Mouse (Mus musculus) liver (tissue): ENCODE measurements around the gene Slc1a7.

Experiments used
- DNase-seq: peaks from one replicate; pipeline ENCODE4 v3.0.0-alpha.2; 2020; ENCODE audit warnings: mixed read lengths

The Slc1a7 gene

DNA sequence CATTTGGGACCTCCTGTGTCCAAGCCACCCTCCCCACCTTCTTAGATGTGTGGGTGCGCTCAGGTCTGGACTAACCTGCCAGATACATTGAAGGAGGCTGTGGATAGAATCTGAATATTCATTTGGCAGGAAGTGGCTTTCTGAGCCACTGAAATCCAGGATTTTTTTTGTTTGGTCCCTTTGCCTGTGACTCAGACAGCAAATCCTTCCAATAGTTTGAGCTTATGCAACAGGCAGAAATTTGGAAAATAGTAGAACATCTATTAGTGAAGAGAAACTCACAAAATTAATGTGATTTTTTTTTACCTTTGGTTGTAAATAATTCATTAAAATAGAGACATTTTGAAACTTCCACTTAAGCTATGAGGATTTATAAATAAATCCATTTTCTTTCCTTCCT lies 3.0 kb downstream of the Slc1a7 start:
- no peak for DNase-seq

DNA sequence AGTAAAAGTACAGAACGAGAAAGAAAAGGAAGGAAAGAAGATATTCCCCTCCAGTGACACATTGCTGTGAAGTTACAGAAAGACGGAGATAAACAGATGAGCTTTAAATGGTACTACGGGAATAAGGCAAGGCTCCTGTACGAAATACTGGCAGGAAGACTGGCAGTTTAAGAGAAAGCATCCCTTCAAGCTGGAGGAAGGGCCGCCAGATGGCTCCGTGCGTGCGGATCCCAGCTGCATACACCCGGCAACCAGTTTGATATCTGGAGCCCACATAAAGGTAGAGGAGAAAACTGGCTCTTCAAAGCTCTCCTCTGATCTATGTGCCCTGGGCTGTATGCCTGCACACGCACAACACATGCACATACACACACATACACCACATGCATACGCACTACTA lies 6.4 kb downstream of the Slc1a7 start:
- DNase-seq = no peak

DNA sequence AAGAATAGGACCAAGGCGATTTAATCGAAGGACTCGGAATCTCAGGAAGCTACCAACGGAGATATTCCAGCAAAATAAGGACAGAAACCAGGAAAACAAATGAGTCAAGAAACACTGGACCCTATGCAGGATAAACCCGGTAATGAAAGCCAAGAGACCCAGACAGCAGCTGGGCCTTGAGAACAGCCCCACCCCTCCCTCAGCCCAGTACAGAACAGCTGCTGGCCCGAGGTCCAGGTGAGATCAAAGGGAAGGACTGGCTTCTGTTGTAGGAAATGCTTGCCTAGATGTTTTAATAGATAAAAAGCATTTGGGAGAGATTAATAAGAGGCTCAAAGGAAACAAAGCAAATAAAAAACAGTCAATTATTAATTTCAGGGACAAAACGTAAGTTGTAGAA lies 6.9 kb downstream of the Slc1a7 start:
- DNase-seq = no peak

DNA sequence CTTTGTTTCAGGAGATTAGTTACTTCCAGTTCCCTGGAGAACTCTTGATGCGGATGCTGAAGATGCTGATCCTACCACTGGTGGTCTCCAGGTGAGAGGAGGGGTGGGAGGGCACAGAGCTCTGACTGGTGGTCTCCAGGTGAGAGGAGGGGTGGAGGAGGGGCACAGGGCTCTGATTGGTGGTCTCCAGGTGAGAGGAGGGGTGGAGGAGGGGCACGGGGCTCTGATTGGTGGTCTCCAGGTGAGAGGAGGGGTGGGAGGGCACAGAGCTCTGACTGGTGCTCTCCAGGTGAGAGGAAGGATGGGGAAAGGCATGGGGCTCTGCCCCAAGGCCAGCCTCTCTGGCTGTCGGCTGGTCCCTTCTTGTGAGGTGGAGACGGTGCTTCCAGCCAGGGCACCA lies 9.5 kb downstream of the Slc1a7 start:
- no peak for DNase-seq

DNA sequence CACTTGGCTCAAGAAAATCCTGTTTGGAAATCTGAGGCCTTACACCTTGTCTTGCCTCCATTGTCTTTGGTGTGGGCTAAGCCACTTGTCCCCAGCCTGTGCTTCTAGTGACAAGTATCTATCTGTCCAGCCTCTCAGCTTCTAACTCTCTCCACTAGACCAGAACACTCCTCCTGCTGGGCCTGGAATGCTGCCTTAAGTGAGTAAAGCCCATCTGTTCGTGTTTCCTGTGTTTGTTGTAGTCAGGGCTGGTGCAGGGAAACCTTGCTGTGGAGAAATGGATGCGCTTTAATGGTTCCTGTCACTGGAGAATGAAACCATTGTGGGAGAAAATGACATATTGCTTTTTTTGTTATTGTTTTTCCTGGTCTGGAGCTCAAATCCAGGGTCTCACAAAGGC lies 11.4 kb downstream of the Slc1a7 start:
- DNase-seq = no peak

DNA sequence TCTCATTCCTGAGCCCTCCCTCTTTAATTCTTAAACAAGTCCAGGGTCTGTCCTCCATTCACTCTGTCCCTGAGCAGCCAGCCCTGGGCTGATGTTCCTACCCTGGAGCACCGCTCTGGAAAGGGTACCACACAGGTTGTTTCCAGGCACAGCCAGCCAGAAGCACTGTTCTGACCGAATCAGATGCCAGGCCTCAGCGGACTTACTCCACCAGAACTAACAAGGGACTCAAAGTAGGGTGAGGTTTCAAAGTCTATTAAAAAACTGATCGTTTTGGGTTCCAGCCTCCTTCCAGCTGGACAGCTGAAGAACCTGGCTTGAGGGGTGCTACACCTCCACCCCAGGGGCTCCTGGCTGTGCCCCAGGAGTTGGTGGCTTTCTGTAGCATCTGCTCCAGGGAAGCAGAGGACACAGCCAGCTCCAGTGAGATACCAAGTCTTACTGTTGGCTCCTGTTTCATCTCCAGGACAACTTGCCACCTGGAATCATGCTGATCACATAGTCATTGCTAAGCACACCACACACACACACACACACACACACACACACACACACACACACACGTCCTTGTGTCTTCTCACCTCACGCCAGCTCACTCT lies 12.0 kb downstream of the Slc1a7 start:
- no peak for DNase-seq

DNA sequence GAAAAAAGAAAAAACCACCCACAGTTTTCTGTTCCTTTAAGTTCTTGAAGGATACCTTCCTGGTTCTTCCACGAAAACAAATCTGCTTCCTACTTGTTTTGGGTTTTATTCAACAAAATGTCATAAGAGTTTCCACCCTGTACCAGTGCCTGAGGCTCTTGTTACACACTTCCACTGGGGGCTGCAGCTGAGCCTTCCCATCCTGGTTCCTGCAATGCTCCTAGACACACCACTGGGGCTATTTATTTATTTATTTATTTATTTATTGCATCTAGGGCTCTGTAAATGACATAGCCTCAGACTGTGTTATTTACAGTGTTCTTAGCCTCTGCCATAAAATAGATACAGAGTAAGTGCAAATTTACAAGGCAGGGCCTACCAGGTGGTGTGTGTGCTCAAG lies 15.6 kb downstream of the Slc1a7 start:
- DNase-seq = no peak

DNA sequence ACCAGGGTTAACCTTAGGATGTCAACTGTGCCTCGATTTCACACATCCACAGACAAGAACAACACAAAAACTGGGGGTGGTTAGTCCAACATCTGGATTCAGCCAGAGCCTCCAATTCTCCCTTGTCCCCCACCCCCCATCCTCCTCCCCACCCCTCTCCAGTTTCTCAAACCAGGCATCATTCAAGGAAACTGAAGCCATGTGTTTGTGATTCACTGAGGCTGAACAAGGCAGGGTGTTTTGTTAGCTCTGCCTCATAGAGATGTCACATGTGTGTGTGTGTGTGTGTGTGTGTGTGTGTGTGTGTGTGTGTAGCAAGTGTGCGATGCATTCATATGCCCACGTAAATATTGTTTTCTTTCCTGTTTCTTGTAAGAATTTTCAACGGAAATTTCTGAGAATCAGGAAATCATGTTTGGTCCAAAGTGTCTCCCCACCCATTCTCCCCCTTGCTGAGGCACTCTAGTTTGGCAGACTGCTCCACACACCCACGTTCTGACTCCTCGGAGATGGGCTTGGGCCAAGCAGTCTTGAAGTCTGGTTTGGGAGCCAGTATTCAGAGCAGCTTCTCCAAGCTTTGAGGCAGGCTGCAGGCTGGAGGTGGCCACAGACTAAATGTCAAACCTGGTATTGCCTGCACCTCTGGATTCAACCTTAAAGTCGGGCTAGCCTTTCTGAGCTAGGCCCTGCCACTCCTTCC lies 16.3 kb downstream of the Slc1a7 start:
- DNase-seq = no peak

DNA sequence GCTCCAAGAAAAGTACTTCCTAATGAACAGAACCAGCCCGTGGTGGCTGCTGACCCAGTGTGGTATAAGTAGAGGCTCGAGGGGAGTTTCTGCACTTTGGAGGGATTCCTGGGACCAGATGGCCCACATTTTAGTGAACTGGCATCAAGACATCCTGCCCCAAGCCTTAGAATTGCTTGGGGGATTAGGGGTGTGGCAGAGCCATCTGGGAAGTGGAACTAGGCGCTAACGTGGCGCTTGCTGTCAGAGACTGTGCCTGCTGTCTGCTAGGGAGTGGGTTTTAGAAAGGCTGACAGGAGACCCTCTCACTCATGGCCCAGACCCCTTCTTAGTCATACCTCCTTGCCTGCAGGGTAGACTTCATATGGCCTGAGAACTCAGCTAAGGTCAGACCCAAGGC lies 17.7 kb downstream of the Slc1a7 start:
- no peak for DNase-seq

DNA sequence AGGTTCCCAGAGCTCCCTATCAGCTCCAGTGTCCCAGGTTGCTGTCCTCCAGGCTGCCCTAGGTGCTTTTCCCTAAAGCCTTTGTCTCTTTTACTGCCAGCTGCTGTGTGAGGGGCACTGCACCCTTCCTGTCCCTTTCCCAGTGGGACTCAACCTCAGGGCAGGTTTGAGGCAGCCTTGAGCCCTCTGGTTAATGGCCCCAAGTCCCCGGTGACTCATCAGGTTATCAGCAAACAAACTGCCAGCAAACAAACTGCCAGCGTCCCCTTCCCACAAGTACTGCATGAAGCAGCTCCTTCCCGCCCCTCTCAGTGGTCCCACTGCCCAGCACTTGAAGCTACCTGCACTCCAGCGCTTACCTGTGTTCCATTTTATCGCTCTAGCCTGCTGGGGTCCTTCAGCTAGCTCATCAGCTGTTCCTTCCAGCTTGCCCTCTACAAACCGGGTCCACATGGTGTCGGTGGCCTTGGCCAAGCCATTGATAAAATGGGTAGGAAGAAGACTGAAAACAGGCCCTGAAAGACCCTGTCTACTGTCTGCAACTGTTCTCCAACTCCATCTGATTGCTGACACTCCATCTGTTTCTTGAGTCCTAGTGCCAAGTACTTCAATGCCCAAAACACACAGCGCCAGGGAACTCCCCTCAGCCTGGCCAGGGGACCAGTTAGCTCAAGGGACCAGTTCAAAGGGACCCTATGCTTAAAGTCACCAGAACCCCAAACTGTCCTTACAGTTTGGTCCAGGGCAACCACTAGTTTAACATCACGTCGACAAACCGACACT lies 18.4 kb downstream of the Slc1a7 start:
- DNase-seq = no peak

DNA sequence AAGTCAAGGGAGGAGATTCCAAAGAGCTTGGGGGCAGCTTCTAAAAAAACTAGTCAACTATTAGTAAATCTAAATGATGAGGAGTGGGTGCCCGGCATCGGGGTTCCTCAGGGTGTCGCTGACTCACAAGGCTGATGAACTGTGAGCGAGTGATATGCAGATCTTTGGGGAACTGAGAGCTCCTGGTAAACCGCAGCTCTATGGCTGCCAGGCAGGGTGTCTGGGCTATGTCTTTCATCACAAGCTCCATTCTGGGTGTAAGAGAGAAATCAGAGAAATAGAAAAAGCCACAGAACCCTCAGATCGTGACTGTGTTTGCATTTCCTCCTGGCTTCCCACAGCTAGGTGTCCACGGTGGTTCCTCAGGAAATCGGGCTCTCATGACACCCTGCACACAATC lies 20.8 kb downstream of the Slc1a7 start:
- DNase-seq = no peak

DNA sequence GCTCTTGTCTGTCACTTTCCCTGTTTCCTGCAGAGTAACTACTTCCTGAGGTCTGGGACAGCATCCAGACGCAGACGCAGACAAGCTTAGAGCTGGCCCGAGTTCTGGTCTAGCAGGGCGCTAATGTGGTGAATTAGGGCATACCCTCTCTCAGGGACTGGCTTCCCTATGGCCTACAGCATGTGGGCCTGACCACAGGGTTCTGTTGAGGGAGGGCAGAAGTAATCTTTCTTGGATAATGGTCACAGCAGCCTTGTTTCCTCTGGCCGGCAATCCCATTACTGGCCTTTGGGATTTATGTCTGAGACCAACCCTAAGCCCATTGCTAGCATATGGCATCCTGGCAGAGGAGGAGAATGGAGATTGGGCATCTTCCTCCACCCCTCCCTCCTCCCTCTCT lies 22.7 kb downstream of the Slc1a7 start:
- no peak for DNase-seq

DNA sequence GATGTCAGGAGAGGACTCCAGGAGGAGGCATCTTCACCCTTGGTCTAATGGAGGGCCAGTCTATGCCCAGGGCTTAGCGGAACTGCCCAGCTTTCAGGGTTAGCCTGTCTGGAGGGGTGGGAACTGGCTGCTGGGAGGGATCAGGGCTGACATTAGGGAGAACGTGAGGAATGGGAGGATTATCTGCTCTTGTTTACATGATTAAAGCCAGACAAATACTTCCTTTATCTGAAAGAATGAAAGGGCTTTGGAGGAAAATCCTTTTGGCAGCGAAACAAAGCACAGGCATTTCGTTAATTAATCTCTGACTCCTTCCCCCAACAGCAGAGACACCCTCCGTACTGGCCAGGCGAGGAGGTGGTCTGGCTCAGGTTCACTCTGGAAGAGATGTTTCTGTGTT lies 23.7 kb downstream of the Slc1a7 start:
- no peak for DNase-seq

DNA sequence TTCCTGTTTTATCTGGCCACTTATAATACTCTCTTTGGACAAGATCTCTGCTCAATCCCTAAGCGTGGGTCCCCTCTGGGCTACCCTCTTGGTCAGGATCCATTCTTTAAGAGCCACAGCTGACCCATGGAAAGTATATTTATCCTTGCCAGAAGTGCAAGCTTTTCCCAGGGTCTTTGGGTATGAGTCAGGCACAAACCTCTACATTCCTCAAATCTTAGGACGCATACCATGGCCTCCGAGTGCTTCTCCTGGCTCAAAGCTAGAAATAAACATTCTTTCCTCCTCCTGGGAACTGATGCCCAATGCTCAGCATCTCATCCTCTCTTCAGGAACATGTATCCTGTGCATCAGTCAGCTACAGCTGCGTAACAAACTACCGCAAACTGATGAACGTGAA lies 26.9 kb downstream of the Slc1a7 start:
- DNase-seq = no peak

DNA sequence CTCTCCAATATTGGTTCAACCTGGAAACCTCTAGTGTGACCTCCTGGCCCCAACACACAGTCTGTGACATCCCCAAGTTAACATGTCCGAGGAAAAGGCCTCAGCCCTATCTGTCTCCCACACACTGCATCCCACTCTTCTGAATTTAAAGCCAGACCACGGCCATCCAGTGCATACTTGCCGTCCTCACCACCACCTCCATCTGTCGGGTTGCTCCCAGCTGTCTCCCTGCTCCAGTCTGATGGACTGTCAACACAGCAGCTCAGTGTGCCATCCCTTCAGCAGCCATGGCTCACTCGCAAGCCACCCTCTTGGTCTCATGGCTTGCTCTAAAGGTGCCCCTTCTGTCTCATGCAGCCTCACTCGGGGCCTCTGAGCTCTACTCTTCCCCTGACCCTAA lies 27.6 kb downstream of the Slc1a7 start:
- no peak for DNase-seq

DNA sequence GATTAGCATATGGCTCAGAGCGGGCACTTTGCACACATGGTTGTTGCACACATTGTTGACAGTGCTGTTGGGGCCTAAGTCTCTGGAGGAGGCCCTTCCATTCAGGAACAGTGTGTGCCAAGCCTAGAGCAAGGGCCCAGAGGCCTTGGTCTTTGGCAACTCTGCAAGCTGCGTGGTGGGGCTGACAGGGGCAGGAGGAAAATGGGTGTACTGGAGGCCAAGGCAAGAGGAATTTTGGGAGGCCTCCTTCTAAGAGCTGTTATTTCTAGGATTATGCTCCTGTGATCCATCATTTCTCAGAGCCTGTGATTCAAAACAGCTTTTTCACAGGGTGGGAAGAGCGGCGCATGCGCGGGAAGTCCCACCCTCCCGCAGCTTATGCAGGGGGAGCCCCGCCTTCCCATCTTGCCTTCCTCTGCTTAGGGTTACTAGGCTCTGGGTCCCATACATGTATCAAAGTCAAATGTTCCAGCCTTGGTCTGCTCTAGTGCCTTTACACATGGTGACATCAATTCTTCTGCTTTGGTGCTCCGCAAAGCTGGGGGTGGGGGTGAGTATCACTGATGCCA lies 28.4 kb downstream of the Slc1a7 start:
- DNase-seq = no peak

DNA sequence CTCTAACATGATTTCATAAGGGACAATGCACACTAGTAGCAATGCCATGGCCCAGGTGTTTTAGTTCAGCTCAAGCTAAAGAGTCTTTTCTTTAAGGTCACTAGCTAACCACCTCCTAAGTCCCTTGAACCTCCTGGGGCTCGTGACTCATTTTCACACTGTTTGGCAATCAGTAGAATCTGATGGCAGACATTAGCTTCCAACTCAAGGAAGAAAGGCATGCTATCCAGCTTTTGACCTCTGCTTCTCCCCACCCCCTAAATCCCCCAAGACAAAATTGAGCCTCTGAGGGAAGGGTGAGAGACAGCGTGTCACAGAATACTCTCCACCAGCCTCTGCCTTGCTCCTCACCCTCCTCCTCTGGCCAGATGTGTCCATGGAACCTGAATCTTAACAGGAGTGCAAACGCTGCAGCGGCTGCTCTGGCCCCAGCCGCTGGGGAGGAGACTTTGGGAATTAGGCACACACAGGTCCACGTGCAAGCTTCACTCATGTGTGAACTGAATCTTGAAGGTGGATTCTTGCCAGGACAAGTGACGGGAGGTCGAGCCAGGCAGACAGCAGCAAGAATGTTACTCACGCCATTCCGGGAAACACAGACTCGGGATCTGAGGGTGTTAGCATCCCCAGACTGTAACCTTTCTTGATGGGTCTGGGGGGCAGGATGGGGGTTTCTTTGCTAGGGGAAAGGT lies 30.7 kb downstream of the Slc1a7 start:
- no peak for DNase-seq

DNA sequence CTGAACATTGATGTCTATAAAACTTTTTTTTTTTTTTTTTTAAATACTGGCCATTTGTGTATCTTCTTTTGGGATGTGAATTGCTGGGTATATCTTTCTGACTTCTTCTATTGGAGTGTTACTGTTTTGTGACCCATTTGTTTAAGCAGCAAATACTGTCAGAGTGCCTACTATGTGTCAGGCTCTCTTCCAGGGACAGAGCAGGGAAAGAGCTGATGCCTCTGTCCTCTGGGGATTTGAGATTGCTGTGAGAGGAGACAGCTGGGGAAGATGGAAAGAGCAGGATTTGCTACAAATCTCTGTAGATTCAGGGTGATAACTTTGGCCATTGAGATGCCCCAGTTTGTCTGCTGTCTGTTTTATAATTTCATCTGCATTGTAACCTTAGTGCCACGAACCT lies 31.2 kb downstream of the Slc1a7 start:
- DNase-seq = no peak

DNA sequence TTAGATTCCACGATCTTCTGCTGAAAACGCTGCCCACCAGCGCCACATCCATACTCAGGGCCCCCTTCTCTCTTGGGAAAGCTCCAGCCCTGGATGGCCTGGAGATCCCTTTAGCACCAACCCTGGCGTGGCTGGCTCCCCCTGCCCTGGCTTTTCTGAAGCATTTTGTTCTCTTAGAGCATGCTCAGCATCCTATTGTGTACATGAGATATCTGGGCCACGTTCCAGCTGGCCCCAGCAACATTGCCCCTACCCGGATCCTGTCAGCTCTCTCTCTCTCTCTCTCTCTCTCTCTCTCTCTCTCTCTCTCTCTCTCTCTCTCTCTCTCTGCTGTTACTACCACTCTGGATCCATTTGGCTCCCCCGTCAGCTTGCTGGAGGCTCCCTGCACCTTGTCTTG lies 37.2 kb downstream of the Slc1a7 start:
- no peak for DNase-seq

DNA sequence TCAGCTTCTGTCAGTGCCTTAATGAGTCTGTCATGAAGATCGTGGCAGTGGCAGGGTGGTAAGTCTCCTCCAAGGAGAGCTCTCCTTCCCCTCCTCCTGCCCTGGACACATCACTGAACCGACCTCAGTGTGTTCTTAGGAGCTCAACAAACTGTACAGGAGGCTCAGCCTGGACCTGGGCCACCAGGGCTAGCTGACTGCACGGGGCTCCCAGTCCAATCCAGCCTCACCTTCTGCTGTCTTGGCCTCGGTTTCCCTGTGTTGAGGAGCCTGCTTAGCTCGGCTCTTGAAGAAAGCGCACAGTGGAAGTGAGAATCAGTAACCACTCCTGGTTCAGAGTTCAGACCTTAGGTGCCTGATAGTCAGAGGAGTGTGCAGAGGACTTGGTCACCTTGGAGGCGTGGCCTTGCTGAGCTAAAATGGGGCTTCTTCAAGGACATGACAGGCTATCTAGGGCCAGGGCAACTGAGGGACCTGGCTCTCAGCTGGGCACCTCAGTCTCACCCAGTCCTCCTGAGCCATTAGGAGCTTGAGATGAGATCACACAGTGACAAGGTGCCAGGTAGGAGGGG lies 39.5 kb downstream of the Slc1a7 start:
- DNase-seq = no peak

DNA sequence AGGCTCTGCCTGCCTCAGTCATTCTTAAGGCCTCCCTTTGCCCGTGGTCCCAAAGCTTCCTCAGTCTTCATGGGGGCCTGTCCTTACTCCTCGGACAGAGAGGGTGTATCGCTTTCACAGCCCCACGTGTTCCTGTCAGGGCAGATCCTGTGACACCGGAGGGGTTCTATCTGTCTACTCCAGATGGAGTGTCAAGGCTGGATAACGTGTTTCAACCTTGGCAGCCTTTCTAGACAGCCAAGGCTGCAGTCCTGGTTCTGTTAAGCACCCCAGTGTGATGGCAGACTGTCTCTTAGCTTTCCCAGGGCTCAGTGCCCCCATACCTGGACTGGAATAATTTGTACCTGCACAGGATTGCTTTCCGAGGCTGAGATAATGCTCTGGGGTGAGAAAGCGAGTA lies 40.4 kb downstream of the Slc1a7 start:
- no peak for DNase-seq

DNA sequence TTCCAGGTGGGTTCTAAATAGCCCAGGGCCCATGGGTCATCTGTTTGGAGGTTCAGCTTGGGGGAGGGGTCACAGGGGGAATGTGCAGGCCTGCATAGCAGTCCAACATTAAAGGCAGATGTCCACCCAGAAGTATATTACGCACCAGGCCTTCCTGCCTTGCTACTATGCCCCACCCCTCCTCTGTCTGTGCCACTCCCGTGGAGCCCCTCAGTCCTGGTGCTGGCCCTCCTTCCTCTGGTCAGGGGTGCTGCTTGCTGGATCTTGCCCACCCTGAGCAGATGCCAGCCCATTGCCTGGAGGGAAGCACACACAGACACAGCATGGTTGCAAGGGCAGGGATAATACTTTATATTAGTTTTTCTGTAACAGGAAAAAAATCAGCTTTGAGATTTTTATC lies 46.3 kb downstream of the Slc1a7 start:
- DNase-seq = no peak
